Mouse (Mus musculus) stomach, postnatal 0 days (tissue): ENCODE results near the gene Adgra1. TPM values are rescaled to one million over a fixed set of nuclear protein-coding genes. Genes with fewer than 3 reads are reported as not detected.

Source experiments
- ATAC-seq: fragments of 200-750 bp; cut with Nextera tagmentation; 2 replicates; pipeline ENCODE4 v1.8.0; 2017; ENCODE audit not compliant: low FRiP score, low TSS enrichment
- DNase-seq: peaks from one replicate; pipeline ENCODE4 v3.0.0-alpha.2; 2016; ENCODE audit warnings: low spot score
- H3K27ac ChIP-seq: fragments of 300-500 bp; sonication (generic); replicated peaks from 2 replicates; pipeline ENCODE4 v1.5.1; 2014; ENCODE audit warnings: mild to moderate bottlenecking, control low read depth
- H3K27me3 ChIP-seq: fragments of 300-500 bp; sonication (generic); 2 replicates; pipeline ENCODE4 v1.6.1; 2014; ENCODE audit warnings: low read length; ENCODE audit not compliant: control insufficient read depth, insufficient read depth
- H3K36me3 ChIP-seq: fragments of 300-500 bp; sonication (generic); 2 replicates; pipeline ENCODE4 v1.6.1; 2014; ENCODE audit warnings: low read length, mixed read lengths; ENCODE audit not compliant: control insufficient read depth, insufficient read depth
- H3K4me1 ChIP-seq: fragments of 300-500 bp; sonication (generic); replicated peaks from 2 replicates; pipeline ENCODE4 v1.6.1; 2014; ENCODE audit warnings: antibody characterized with exemption; ENCODE audit not compliant: control insufficient read depth, insufficient read depth
- H3K4me2 ChIP-seq: fragments of 300-500 bp; sonication (generic); replicated peaks from 2 replicates; pipeline ENCODE4 v1.6.1; 2014; ENCODE audit warnings: low read depth, mild to moderate bottlenecking, control low read depth, moderate library complexity
- H3K4me3 ChIP-seq: fragments of 300-500 bp; sonication (generic); 2 replicates; pipeline ENCODE4 v1.5.1; 2014; ENCODE audit warnings: low read depth, low read length, control low read depth
- H3K9ac ChIP-seq: fragments of 300-500 bp; sonication (generic); 2 replicates; pipeline ENCODE4 v1.6.1; 2014; ENCODE audit warnings: mild to moderate bottlenecking, low read length, control low read depth, mixed read lengths
- H3K9me3 ChIP-seq: fragments of 300-500 bp; sonication (generic); 2 replicates; pipeline ENCODE4 v1.6.1; 2016; ENCODE audit warnings: low read length; ENCODE audit not compliant: control insufficient read depth
- CTCF ChIP-seq: IDR thresholded peaks from 2 replicates; pipeline ENCODE4 v1.5.1; 2016; ENCODE audit warnings: antibody characterized with exemption, low read depth, mild to moderate bottlenecking, moderate library complexity
- EP300 ChIP-seq: optimal IDR thresholded peaks from 2 replicates; pipeline ENCODE3; 2016; ENCODE audit warnings: antibody characterized with exemption
- WGBS: fragments of 180-500 bp; shearing (Covaris S2); extraction: QIAGEN DNeasy Blood & Tissue Kit; methylation state at CpG from one replicate; pipeline ENCODE4 v1.1.7; 2014; 5-methylcytosine and 5-hydroxymethylcytosine counted together
- polyA plus RNA-seq: library from polyadenylated mRNA; unstranded; fragments of >200 nt; fragmentation: Nextera tagmentation; extraction: Ambion mirVana; gene quantifications from 2 replicates; pipeline ENCODE4 v1.2.1, GENCODE M21; 2015

The Adgra1 gene
- polyA plus RNA-seq, 1 experiment from 2014 or later: 0.55 TPM

DNA sequence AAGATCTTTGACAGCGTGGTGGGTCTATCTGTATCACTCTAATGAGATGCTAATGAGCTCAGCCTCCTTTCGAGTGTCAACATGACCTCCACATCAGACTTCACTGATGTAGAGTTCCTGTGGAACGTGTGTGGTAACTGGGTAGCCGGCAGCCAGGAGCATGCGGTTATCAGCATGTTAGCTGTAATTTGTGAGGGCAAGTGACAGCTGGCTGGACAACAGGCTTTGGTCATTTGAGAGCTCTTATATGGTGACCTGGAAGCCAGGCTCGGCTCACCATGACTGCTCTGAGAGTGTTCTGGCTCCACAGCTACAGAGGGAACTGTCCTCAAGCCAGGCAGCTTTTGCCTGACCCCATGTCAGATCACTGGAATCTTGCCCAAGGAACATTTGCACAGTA lies 8.4 kb downstream of the Adgra1 start:
- no peak overlapping the region for H3K4me2 ChIP-seq
- H3K4me1 ChIP-seq: no peaks in the 10 kb centered on the region
- ATAC-seq (no peak), DNase-seq (no peak)
- no peaks in the 10 kb centered on the region for H3K36me3 ChIP-seq
- H3K4me3 ChIP-seq: no peak overlapping the region
- no peak for TF ChIP-seq CTCF
- TF ChIP-seq EP300: no peak
- 63% methylated on average over 6 of the region's 6 CpGs for WGBS
- no peak overlapping the region for H3K9ac ChIP-seq
- no peak overlapping the region for H3K27ac ChIP-seq
- no peaks in the 10 kb centered on the region for H3K9me3 ChIP-seq
- H3K27me3 ChIP-seq: no peaks in the 10 kb centered on the region

DNA sequence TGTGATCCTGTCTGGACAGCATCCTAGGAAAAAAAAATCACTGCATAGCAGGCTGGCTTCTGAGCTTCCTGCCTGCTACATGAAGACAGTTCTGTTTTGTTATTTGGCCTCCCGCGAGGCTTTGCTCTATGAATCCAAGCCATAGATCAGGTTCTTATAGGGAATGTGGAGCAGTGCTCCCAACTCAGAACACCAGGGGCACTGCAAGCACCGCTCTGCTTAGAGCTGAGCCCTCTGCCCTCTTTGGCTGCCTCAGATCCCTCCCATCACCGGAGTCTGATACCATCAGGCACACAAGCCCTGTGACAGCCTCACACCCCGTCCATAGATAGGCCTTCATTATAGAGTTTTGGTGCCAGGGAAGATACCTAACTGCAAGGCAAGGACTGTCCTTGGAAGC lies 9.2 kb downstream of the Adgra1 start:
- no peaks in the 10 kb centered on the region for H3K4me1 ChIP-seq
- no peaks in the 10 kb centered on the region for H3K36me3 ChIP-seq
- no peaks in the 10 kb centered on the region for H3K9me3 ChIP-seq
- ATAC-seq (no peak), DNase-seq (no peak)
- no peak overlapping the region for H3K9ac ChIP-seq
- H3K4me2 ChIP-seq: no peak overlapping the region
- H3K4me3 ChIP-seq: no peak overlapping the region
- no peaks in the 10 kb centered on the region for H3K27me3 ChIP-seq
- no peak overlapping the region for H3K27ac ChIP-seq
- WGBS: 41% methylated on average over 5 of the region's 5 CpGs
- TF ChIP-seq EP300 (no peak), CTCF (no peak)

DNA sequence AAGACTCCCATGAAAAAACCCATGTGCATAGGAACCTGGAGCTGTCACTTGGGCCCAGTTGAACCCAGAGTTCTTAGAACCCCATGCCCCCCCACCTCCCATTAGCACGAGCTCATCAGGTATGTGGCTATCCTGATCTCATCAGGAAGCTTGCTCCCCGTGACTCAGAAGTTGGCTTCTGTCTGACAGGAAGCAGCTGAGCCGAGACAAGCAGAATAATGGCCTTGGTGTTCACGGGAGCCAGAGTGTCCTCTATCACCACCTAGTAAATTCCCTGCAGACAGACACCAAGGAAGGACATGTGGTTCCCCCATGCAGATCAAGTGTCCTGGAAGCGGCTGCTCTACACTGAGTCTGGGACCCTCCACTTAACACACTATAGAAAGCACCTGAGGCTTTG lies 9.8 kb downstream of the Adgra1 start:
- H3K27me3 ChIP-seq: no peaks in the 10 kb centered on the region
- TF ChIP-seq EP300 (no peak), CTCF (no peak)
- DNase-seq (no peak), ATAC-seq (no peak)
- no peak overlapping the region for H3K27ac ChIP-seq
- no peak overlapping the region for H3K4me2 ChIP-seq
- no peak overlapping the region for H3K4me3 ChIP-seq
- H3K9ac ChIP-seq: no peak overlapping the region
- WGBS: 27% methylated on average over 5 of the region's 5 CpGs
- H3K9me3 ChIP-seq: no peaks in the 10 kb centered on the region
- H3K4me1 ChIP-seq: no peaks in the 10 kb centered on the region
- H3K36me3 ChIP-seq: no peaks in the 10 kb centered on the region

DNA sequence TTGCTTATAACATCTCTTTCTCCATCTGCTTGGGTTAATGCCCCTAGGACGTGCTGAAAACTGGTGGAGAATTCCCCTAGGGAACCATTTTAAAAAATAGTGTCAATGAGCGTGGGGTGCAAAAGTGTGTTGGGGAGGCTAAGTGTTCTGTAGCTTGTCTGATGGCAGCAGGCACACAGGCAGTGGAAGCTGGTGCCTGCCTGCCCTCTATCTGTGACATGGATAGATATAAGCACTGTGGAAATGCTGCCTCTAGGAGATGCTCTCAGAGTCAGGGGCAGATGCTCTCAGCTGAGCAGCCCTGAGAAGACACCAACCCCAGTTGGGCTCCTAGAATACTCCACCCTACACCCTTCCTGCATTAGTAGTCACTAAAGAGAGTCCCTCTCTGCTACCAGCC lies 11.1 kb downstream of the Adgra1 start:
- TF ChIP-seq EP300 (no peak), CTCF (no peak)
- H3K27ac ChIP-seq: no peak overlapping the region
- ATAC-seq (no peak), DNase-seq (no peak)
- H3K4me2 ChIP-seq: no peak overlapping the region
- H3K9ac ChIP-seq: no peak overlapping the region
- no peaks in the 10 kb centered on the region for H3K4me1 ChIP-seq
- no peak overlapping the region for H3K4me3 ChIP-seq
- no peaks in the 10 kb centered on the region for H3K27me3 ChIP-seq
- H3K9me3 ChIP-seq: no peaks in the 10 kb centered on the region
- WGBS: 75% methylated on average over 2 of the region's 2 CpGs
- no peaks in the 10 kb centered on the region for H3K36me3 ChIP-seq

DNA sequence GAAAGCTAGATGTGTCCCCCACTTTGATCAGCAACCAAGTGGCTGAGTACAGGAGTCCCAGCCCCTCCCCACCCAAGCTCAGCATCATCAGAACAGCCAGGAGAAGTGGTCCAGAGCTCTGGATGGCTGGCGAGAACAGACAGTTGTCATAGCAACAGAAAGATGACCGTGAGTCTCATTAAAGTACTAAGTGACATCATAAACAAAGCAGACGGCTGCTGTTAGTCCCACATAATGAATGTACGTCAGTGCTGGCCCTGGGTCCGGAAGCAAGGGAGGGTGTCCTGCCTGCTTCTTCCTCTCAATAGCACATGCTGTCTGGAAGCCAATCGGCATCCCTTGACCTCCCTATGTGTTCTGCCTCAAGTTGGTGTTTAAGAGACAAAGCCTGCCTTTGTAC lies 16.2 kb downstream of the Adgra1 start:
- peak; percentile 32; the same call in 1 of the 2 replicates for ATAC-seq
- H3K9ac ChIP-seq: no peak overlapping the region
- no peaks in the 10 kb centered on the region for H3K36me3 ChIP-seq
- no peak overlapping the region for H3K4me2 ChIP-seq
- WGBS: 33% methylated on average over 6 of the region's 6 CpGs
- no peak overlapping the region for H3K27ac ChIP-seq
- TF ChIP-seq EP300: no peak
- no peak for TF ChIP-seq CTCF
- no peaks in the 10 kb centered on the region for H3K9me3 ChIP-seq
- no peak overlapping the region for H3K4me3 ChIP-seq
- H3K4me1 ChIP-seq: no peaks in the 10 kb centered on the region
- no peaks in the 10 kb centered on the region for H3K27me3 ChIP-seq
- no peak for DNase-seq

- H3K9ac ChIP-seq: no peak overlapping the region
- H3K27me3 ChIP-seq: no peaks in the 10 kb centered on the region
- 69% methylated on average over 5 of the region's 5 CpGs for WGBS
- no peaks in the 10 kb centered on the region for H3K4me1 ChIP-seq
- H3K4me3 ChIP-seq: no peak overlapping the region
- DNase-seq (no peak), ATAC-seq (0 out of 2 replicates have a peak, but pooled peaks have one; percentile 32)
- H3K4me2 ChIP-seq: no peak overlapping the region
- H3K27ac ChIP-seq: no peak overlapping the region
- H3K9me3 ChIP-seq: no peaks in the 10 kb centered on the region
- TF ChIP-seq CTCF (no peak), EP300 (no peak)
- H3K36me3 ChIP-seq: no peaks in the 10 kb centered on the region
These were observed 16.7 kb downstream of the Adgra1 start for GRCm38 (mm10) chr7:139850677-139851076.

GRCm38 (mm10) chr7:139851098-139851497 lies 17.1 kb downstream of the Adgra1 start:
- Histone ChIP-seq H3K27me3 (no peaks in the 10 kb centered on the region), H3K27ac (no peak overlapping the region), H3K4me3 (no peak overlapping the region), H3K9me3 (no peaks in the 10 kb centered on the region), H3K4me2 (no peak overlapping the region), H3K9ac (no peak overlapping the region), H3K4me1 (no peaks in the 10 kb centered on the region), H3K36me3 (no peaks in the 10 kb centered on the region)
- DNase-seq (no peak), ATAC-seq (no peak)
- WGBS: 51% methylated on average over 6 of the region's 6 CpGs
- no peak for TF ChIP-seq EP300
- TF ChIP-seq CTCF: no peak
